9 mouse cellular contexts compared by ENCODE assay signal in genomic region chr12:72821589-72821988, GRCm38 (mm10).
DNase-seq lines count a peak whose midpoint lies in the region; ATAC-seq and TF ChIP-seq lines count a peak whose summit lies in the region.
"Had no signal": no experiment of that assay in that cellular context is flagged by ENCODE, and none has a peak within 500 bp of the region (broad histone marks: within the 10 kb centered on the region; RNA-seq: fewer than 3 reads in every experiment).

No protein-coding gene starts in this region.

- no peak for TF ChIP-seq CTCF in CH12.LX (conservative IDR thresholded peaks at IDR 0.05 in 1 of 2, IDR thresholded peaks at IDR 0.05 in 1 of 2; ENCODE audit: low read depth in 2 of 2, low read length in 2 of 2)

- H3K27me3 ChIP-seq in heart, embryonic 10.5 days (ENCODE audit: insufficient read depth, poor library complexity, severe bottlenecking), result peaks cover 34% of the 10 kb centered on the region
- H3K27me3 ChIP-seq in CH12.LX (replicated peaks), result no peaks in the 10 kb centered on the region
- H3K27me3 ChIP-seq in forebrain, embryonic 16.5 days (replicated peaks; ENCODE audit: control insufficient read depth, insufficient read depth, low read length), result peaks cover 15% of the 10 kb centered on the region
- H3K27me3 ChIP-seq in liver, embryonic 15.5 days, result peaks cover 48% of the 10 kb centered on the region

- TF ChIP-seq POLR2A in CH12.LX (IDR thresholded peaks at IDR 0.05; ENCODE audit: low read depth, low read length), result no peak

- no peaks in the 10 kb centered on the region for H3K79me2 ChIP-seq in CH12.LX (replicated peaks; ENCODE audit: control insufficient read depth, extremely low read depth, insufficient read depth, poor library complexity, severe bottlenecking)

- H3K9me3 ChIP-seq in heart, embryonic 10.5 days, result no peaks in the 10 kb centered on the region
- H3K9me3 ChIP-seq in CH12.LX (replicated peaks; ENCODE audit: low read length), result no peaks in the 10 kb centered on the region
- no peaks in the 10 kb centered on the region for H3K9me3 ChIP-seq in forebrain, embryonic 16.5 days (ENCODE audit: control insufficient read depth, low read length)
- no peaks in the 10 kb centered on the region for H3K9me3 ChIP-seq in liver, embryonic 15.5 days (replicated peaks)

- H3K4me2 ChIP-seq in CH12.LX (ENCODE audit: insufficient read depth, low read depth, poor library complexity, severe bottlenecking), result peak overlapping the region; percentile 87
- H3K4me2 ChIP-seq in forebrain, embryonic 16.5 days (ENCODE audit: low read length), result peak overlapping the region; percentile 84
- peak overlapping the region; percentile 48 for H3K4me2 ChIP-seq in liver, embryonic 15.5 days

- TF ChIP-seq RAD21 in CH12.LX (IDR thresholded peaks at IDR 0.05; ENCODE audit: low read depth, low read length), result no peak

- DNase-seq in heart, embryonic 10.5 days (ENCODE audit: low spot score), result no peak
- no peak for DNase-seq in heart, postnatal 14 days
- DNase-seq in CH12.LX (ENCODE audit: extremely low read depth), result no peak
- DNase-seq in ovary, postnatal 10 days (ENCODE audit: low spot score), result no peak
- DNase-seq in cerebellum, postnatal 14 days, result no peak
- no peak for DNase-seq in embryo, embryonic 9.5 days (ENCODE audit: extremely low spot score)

- peak overlapping the region; percentile 41; the same call in 1 of the 2 replicates for H3K9ac ChIP-seq in CH12.LX (ENCODE audit: insufficient read depth, low read depth)
- peak overlapping the region; percentile 62 for H3K9ac ChIP-seq in forebrain, embryonic 16.5 days (replicated peaks; ENCODE audit: low read depth, low read length)
- H3K9ac ChIP-seq in liver, embryonic 15.5 days, result no peak overlapping the region

- ATAC-seq in forebrain, embryonic 16.5 days, result no peak
- ATAC-seq in liver, embryonic 15.5 days (ENCODE audit: insufficient read depth), result no peak

- peak overlapping the region; percentile 37 for H3K27ac ChIP-seq in heart, embryonic 10.5 days
- H3K27ac ChIP-seq in CH12.LX (ENCODE audit: insufficient read depth, low read depth), result no peak overlapping the region
- H3K27ac ChIP-seq in forebrain, embryonic 16.5 days (ENCODE audit: low read length), result no peak overlapping the region
- H3K27ac ChIP-seq in liver, embryonic 15.5 days (replicated peaks), result no peak overlapping the region

- peak overlapping the region; percentile 56 for H3K4me3 ChIP-seq in heart, embryonic 10.5 days
- H3K4me3 ChIP-seq in CH12.LX (replicated peaks in 1 of 3; ENCODE audit: low read depth in 2 of 3, low read length in 2 of 3, poor library complexity in 1 of 3), result peak overlapping the region; percentile 20 to 54 (median 51)
- peak overlapping the region; percentile 56 for H3K4me3 ChIP-seq in forebrain, embryonic 16.5 days (replicated peaks; ENCODE audit: low read length)
- H3K4me3 ChIP-seq in liver, embryonic 15.5 days (replicated peaks), result no peak overlapping the region
- H3K4me3 ChIP-seq: erythroblast, embryonic 14.5 days had no signal

- in situ Hi-C loops in CH12.LX (cut with MboI; ENCODE audit: low pct_ligation_motif_present, low pct_unique_long_range_greater_than_20kb, low sequenced_read_pairs), result no loop called here

- H3K4me1 ChIP-seq in heart, embryonic 10.5 days, result no peaks in the 10 kb centered on the region
- H3K4me1 ChIP-seq in CH12.LX (ENCODE audit: control insufficient read depth in 1 of 2, insufficient read depth in 2 of 2), result peaks cover 0 to 16% of the 10 kb centered on the region in 2 experiments; a peak in 2 of 4 replicates
- peaks cover 7% of the 10 kb centered on the region for H3K4me1 ChIP-seq in forebrain, embryonic 16.5 days (replicated peaks; ENCODE audit: control insufficient read depth, insufficient read depth, low read length)
- H3K4me1 ChIP-seq in liver, embryonic 15.5 days (replicated peaks), result peaks cover 4% of the 10 kb centered on the region; the same call in 1 of the 2 replicates

- TF ChIP-seq EP300 in CH12.LX (IDR thresholded peaks at IDR 0.05; ENCODE audit: low read length), result no peak

- intact Hi-C loops in heart, postnatal 14 days (cut with DNase I), result no loop called here

- H3K36me3 ChIP-seq in heart, embryonic 10.5 days, result no peaks in the 10 kb centered on the region
- H3K36me3 ChIP-seq in CH12.LX (replicated peaks in 1 of 2; ENCODE audit: control insufficient read depth in 1 of 2, insufficient read depth in 1 of 2, low read length in 1 of 2), result no peaks in the 10 kb centered on the region
- H3K36me3 ChIP-seq in forebrain, embryonic 16.5 days (ENCODE audit: control insufficient read depth, insufficient read depth), result no peaks in the 10 kb centered on the region
- no peaks in the 10 kb centered on the region for H3K36me3 ChIP-seq in liver, embryonic 15.5 days (replicated peaks)

- WGBS in heart, embryonic 10.5 days, result 39% methylated on average over 6 of the region's 6 CpGs
- 34% methylated on average over 6 of the region's 6 CpGs for WGBS in forebrain, embryonic 16.5 days
- 31% methylated on average over 6 of the region's 6 CpGs for WGBS in liver, embryonic 15.5 days (ENCODE audit: insufficient replicate concordance)

- dilution Hi-C loops in CH12.LX (cut with MboI; ENCODE audit: extremely low pct_ligation_motif_present, extremely low pct_unique_long_range_greater_than_20kb, low sequenced_read_pairs), result no loop called here

TF ChIP-seq in CH12.LX, 34 proteins besides CTCF, POLR2A, EP300 and RAD21:
- TF ChIP-seq MYC (IDR thresholded peaks at IDR 0.05; ENCODE audit: low read depth, low read length) (no peak), MXI1 (IDR thresholded peaks at IDR 0.05; ENCODE audit: low read depth, low read length) (no peak), MAX (IDR thresholded peaks at IDR 0.05; ENCODE audit: low read length) (no peak), MAZ (IDR thresholded peaks at IDR 0.05; ENCODE audit: low read depth, low read length) (no peak), POLR2AphosphoS2 (IDR thresholded peaks at IDR 0.05; ENCODE audit: low read depth, low read length) (no peak), CHD2 (IDR thresholded peaks at IDR 0.05; ENCODE audit: low read length) (no peak)
TF ChIP-seq in CH12.LX: peak in this region for 0.
